Mouse (Mus musculus) thymus, adult 2 months (tissue): ENCODE data around the gene Eif1b.

Experiments used
- CTCF ChIP-seq: fragments of 200-500 bp; IDR thresholded peaks from 2 replicates; pipeline ENCODE4 v1.5.1; 2012; ENCODE audit warnings: mild to moderate bottlenecking, control low read depth, low read length, moderate library complexity, borderline replicate concordance; ENCODE audit not compliant: control insufficient read depth, poor library complexity, insufficient read depth; ENCODE audit errors: extremely low read depth
- POLR2A ChIP-seq: fragments of 200-500 bp; IDR thresholded peaks from 2 replicates; pipeline ENCODE4 v1.6.1; 2012; ENCODE audit warnings: mild to moderate bottlenecking, low read length, control low read depth, moderate library complexity; ENCODE audit not compliant: control insufficient read depth, poor library complexity, insufficient read depth; ENCODE audit errors: extremely low read depth

DNA sequence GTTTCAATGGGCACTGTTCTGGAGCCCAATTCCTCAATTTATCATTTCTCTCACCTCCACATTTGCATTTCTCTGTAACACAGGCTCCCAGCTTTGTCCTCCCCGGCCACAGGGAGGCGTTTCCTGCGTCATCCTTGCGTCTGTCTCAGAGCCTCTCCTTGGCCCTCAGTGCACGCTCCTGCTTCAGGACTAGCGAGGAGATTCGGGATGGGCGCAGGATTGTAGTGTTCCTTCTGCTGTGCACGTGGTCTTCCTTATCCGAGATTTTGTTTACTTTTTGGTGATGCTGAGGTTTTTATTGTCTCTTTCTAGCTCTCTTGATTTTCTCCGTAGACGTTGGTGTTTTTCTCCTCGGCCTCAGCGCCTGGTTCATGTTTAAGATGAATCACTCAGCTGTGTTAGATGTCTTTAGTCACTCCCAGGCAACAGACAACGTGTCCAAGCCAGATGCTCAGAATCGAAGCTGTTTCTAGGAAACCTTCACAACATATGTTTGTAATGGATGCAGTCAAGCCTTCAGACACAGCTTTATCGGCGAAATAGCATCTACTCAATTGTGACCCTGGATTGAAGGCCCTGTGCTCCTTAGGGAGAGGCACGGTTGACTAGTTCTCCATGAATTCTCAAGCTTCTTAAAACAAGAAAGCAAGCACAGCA, 27.6 kb downstream of the Eif1b start:
- no peak for TF ChIP-seq CTCF
- no peak for TF ChIP-seq POLR2A
